Mouse (Mus musculus): ENCODE measurements at regions not wholly inside any gene's neighbourhood (a gene's known extent, or its start where the extent isn't known, plus 50 kb on each side); places are given as distances from the start of the nearest gene placed in this dataset.

GRCm38 (mm10) chr15:7006271-7006670, 84.1 kb upstream of the Lifr start:
- TF ChIP-seq NELFE (IDR thresholded peaks at IDR 0.05; ENCODE audit: low read depth, low read length) (no peak), POLR2A (IDR thresholded peaks at IDR 0.05; ENCODE audit: control insufficient read depth in 1 of 2, insufficient read depth in 1 of 2, low read depth in 1 of 2, low read length in 2 of 2, poor library complexity in 1 of 2) (no peak), MAX (IDR thresholded peaks at IDR 0.05; ENCODE audit: low read length) (no peak), POLR2AphosphoS2 (IDR thresholded peaks at IDR 0.05; ENCODE audit: low read length) (no peak), RAD21 (IDR thresholded peaks at IDR 0.05; ENCODE audit: low read depth, low read length) (no peak), USF2 (IDR thresholded peaks at IDR 0.05; ENCODE audit: borderline replicate concordance in 1 of 2, insufficient read depth in 1 of 2, low read depth in 1 of 2, low read length in 2 of 2) (no peak), CTCF (IDR thresholded peaks at IDR 0.05 in 2 of 3, conservative IDR thresholded peaks at IDR 0.05 in 1 of 3; ENCODE audit: control insufficient read depth in 1 of 3, insufficient read depth in 1 of 3, low read depth in 2 of 3, low read length in 3 of 3, poor library complexity in 1 of 3, severe bottlenecking in 1 of 3) (no peak), EP300 (IDR thresholded peaks at IDR 0.05; ENCODE audit: low read depth in 1 of 2, low read length in 2 of 2) (no peak), CHD1 (IDR thresholded peaks at IDR 0.05; ENCODE audit: low read depth, low read length) (no peak), MXI1 (IDR thresholded peaks at IDR 0.05; ENCODE audit: low read depth, low read length) (no peak), GABPA (IDR thresholded peaks at IDR 0.05; ENCODE audit: low read depth, low read length) (no peak)

Measured in MEL (cell line).